Mouse (Mus musculus): ENCODE results near the gene Sp1.

Sp1 gene

DNA sequence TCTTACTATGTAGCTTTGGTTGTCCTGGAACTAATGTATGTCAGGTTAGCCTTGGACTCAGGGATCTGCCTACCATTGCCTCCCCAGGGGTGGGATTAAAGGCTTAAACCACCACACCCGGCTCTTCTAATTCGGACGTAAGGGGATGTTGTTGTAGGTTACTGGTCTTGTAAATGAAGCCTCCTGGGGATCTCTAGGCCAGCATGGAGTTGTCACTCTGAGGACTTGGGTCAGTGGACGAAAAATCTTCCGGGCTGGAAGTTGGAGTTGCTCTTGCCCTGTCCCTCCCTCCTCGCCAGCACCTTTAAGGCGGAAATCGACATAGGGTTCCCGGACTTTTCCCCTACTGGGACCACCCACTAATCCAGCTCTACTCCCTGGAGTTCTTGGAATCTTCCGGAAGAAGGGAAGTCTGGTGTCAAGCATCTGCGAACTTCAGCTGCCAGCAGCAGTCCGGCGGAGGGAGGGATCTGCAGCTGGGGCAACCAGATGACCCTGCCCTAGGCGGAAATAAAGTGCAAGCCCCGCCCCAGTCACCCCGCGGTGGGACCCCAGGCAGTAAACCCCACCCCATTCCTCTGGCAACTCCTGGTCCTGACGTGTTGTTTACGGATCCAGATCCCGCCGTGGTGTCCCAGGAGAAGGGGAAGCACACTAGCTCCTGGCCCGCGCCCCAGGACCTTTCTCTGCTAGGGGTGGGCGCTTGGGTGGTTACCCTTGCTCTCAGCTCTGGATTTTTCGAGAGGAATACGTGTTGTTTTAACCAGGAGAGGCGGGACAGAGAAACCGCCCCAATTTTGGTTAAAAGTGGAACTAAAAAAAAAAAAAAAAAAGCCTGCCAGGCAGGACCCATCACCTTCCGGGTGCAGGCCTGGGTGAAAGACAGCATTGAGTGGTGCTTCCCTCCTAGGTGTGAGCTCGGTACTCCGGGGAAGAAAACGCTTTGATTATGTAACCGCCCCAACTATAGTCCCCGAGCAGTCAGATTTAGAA, 6.4 kb upstream of the Sp1 start:
- intact Hi-C loops (cut with DNase I), result no loop called here

DNA sequence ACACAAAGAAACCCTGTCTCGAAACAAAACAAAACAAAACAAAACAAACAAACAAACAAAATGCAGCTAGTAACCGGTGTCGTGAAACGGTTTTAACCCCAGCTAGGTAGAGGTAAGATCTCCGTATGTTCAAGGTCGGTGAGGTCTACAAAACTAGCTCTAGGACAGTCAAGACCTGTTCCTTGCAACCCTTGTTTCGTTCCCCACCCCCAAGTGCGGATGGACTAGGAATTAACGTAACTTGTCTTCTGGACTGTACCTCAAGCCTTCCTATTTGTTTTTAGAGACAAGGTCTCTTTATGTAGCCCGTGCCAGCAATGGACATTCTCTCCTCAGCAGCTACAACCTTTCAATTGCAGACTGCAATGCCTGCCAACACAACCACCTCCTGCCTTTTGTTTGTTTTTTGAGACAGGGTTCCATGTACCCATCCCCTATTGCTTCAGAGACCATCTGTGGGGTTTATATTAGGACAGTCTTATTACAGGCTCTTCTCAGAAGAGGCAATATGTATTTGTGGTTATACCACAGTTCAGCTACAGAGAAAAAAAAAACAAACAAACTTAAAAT, 5.4 kb upstream of the Sp1 start:
- intact Hi-C loops (cut with DNase I), result no loop called here

DNA sequence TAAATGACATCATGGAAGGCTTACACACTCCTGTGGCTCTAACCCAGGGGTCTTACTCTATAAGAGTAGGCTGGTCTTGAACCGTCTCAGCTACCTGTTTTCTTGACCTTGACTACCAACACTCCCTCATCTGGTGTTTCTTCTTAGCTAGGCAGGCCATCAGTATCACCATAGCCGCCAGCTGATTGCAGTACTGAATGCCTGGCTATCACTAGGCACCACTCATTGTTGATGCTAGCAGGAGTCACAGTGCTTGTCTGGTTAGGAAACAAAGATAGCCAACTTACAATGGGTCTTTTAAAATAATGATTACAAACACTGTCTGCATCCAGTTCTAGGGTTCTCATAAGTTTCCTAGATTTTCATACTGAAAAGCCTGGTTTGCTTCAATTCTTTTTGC, 4.7 kb upstream of the Sp1 start:
- intact Hi-C loops (cut with DNase I), result no loop called here

DNA sequence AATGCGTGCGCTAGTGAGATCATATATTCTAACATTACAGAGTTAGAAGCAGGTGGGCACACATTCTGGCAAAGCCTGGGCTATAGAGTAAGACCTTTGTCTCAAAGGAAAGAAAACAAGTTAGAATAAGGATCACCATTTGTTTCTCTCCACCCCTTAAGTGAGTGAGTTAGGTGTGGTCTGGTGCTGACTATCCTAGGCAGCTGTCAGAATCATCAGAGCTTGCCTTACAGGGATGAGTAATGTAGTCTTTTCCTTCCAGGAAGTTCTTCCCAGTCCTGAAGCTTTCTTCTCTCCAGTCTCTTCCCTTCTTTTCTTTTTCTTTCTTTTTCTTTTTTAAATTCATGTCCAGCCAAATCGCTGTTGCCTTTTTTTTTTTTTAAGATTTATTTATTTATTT, 3.7 kb upstream of the Sp1 start:
- intact Hi-C loops (cut with DNase I), result no loop called here

DNA sequence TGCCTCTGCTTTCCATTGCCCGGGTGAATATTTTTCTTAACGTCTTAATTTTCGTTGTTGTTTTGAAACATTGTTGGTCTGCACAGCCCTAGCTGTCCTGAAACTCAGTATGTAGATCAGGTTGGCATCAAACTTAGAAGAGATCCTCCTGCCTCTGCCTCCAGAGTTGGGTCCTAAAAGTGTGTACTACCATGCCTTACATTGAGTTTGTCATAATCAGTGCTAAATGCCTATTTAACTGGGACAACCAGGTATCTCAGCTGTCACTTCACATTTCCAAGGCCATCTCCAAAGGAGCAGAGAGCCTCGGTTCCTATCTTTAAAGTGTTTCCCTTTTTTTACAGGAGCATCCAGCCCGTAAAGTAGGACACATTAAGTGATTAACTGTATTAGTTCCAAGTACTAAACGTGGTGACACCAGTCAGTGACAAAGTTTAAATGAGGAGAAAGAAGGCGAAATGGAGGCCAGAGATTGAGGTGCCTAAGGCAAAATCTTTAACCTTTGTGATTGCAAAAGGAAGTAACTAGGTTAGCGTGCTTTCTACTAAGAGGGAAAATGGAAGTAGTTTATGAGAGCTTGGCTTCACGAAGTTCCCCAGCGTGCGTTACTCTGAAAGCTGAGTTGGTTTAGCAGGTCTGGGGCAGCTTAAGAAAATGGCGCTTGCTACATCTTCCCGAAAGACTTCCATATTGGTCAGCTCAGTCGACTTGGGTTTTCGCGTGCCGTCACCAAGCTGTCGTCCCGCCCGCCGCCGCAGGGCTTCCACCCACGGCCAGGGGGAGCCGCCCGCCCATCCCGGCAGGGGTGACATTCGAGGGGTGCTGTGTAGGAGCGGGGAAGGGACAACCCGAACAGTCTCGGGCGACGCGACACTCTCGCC, 1.1 kb upstream of the Sp1 start:
- intact Hi-C loops (cut with DNase I), result no loop called here

DNA sequence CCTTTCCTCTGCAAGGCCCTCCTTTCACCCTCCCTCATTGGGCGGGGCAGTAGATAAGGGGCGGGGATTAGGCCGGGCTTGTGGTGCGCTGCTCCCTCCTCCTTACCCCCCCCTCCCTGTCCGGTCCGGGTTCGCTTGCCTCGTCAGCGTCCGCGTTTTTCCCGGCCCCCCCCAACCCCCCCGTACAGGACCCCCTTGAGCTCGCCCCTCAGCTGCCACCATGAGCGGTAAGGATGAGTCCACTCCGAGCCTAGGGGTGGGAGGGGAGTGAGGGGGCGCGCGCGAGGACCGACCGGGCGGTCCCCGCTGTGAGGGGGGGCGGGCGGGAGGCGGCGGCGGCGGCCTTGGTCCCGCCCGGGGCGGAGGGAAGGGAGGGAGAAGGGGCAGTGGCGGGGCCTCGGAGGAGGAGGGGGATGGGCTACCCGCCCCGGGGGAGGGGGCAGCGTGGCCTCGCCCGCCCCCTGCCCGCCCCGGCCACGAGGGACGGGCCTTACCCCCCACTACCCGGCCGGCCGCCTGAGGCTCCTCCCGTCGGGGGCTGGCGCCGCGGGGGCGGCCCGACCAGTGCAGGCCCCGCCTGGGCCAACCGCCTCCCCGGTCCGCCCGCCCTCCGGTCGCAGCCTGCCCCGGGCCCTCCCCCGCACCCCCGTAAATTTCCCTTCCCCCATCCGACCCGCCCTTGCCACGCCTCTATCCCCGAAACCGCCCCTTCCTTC, 411 bp downstream of the Sp1 start:
- intact Hi-C loops (cut with DNase I), result no loop called here

DNA sequence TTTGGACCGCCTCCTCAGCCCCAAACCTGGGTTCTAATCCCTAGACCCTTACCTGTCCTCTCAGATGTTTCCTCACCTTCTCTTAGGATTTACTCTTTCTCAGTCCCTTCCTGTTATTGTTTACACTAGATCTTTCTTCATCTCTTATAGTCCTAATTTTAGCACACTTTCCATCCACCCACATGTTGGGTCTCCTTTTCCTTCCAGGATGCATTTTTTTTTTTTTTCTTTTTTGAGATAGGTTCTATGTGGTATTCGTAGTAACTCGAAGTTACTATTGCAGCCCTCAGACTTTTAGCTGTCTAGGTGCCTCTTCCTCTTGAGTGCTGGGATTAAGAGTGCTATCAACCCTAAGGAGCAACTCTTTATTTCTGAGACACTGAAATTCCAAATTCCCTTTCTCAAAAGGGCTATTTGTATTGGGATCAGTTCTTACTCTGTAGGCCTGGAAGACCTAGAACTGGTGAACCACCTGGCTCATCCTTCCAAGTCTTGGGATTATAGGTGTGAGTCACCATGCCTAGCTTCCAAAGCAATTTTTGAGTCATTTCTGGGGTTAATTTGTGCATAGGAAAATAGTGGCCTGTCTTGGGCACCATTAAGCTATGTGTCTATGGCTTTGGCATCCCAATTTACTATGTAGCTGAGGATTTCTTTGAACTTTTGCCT, 1.1 kb downstream of the Sp1 start:
- intact Hi-C loops (cut with DNase I), result no loop called here

DNA sequence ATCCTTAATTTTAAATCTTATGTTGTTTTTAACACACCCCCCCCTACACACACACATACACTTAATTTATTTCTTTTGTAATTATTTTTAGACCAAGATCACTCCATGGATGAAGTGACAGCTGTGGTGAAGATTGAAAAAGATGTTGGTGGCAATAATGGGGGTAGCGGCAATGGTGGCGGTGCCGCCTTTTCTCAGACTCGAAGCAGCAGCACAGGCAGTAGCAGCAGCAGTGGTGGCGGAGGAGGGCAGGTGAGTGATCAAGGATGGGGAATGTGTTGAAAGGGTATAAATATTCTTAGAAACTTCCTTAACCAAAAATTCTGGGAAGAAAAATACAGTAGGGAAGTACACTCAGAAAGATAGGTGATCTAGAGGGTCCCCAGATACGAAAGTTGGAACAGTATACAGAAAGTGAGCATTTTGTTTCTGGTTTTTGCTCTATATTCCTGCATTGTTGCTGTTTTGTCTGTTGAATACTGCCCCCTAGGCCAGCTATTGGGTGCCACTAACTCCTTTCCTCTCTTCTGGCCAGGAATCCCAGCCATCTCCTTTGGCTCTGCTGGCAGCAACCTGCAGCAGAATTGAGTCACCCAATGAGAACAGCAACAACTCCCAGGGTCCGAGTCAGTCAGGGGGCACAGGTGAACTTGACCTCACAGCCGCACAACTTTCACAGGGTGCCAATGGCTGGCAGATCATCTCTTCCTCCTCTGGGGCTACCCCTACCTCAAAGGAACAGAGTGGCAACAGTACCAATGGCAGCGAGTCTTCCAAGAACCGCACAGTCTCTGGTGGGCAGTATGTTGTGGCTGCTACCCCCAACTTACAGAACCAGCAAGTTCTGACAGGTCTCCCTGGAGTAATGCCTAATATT, 2.0 kb downstream of the Sp1 start:
- intact Hi-C loops (cut with DNase I), result no loop called here

DNA sequence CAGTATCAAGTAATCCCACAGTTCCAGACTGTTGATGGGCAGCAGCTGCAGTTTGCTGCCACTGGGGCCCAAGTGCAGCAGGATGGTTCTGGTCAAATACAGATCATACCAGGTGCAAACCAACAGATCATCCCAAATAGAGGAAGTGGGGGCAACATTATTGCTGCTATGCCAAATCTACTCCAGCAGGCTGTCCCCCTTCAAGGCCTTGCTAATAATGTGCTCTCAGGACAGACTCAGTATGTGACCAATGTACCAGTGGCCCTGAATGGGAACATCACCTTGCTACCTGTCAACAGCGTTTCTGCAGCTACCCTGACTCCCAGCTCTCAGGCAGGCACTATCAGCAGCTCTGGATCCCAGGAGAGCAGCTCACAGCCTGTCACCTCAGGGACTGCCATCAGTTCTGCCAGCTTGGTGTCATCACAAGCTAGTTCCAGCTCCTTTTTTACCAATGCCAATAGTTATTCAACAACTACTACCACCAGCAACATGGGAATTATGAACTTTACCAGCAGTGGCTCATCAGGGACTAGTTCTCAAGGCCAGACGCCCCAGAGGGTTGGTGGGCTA, 2.7 kb downstream of the Sp1 start:
- intact Hi-C loops (cut with DNase I), result no loop called here

DNA sequence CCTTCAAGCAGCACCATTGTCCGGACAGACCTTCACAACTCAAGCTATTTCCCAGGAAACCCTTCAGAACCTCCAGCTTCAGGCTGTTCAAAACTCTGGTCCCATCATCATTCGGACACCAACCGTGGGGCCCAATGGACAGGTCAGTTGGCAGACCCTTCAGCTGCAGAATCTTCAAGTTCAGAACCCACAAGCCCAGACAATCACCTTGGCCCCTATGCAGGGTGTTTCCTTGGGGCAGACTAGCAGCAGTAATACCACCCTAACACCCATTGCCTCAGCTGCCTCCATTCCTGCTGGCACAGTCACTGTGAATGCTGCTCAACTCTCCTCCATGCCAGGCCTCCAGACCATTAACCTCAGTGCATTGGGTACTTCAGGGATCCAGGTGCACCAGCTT, 3.3 kb downstream of the Sp1 start:
- intact Hi-C loops (cut with DNase I), result no loop called here

DNA sequence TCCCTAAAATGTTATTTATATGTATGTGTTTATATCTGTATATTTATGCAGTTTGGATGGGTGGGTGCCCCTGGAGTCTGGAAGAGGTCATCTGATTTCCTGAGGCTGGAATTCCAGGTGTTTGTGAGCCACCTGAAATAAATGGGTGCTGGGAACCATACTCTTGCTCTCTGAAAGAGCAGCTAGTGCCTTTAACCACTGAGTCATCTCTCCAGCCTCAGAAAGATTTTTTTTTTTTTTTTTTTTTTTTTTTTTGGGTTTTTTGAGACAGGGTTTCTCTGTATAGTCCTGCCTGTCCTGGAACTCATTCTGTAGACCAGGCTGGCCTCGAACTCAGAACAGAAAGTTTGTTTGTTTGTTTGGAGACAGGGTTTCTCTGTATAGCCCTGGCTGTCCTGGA, 5.1 kb downstream of the Sp1 start:
- intact Hi-C loops (cut with DNase I), result no loop called here

DNA sequence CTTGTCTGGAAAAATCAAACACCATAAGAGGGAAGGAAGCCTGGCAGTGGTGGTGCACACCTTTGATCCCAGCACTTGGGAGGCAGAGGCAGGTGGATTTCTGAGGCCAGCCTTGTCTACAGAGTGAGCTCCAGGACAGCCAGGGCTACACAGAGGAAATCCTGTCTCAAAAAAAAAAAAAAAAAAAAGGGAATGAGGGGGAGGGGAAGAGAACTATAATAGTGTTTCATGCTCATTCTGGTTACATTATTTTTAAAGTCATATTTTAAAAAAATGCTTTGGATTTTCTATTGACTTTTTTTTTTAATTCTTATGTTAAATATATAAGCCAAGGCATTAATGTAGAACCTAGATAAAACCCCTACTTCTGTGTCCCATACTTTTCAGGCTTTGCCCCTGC, 7.7 kb downstream of the Sp1 start:
- intact Hi-C loops (cut with DNase I), result no loop called here

DNA sequence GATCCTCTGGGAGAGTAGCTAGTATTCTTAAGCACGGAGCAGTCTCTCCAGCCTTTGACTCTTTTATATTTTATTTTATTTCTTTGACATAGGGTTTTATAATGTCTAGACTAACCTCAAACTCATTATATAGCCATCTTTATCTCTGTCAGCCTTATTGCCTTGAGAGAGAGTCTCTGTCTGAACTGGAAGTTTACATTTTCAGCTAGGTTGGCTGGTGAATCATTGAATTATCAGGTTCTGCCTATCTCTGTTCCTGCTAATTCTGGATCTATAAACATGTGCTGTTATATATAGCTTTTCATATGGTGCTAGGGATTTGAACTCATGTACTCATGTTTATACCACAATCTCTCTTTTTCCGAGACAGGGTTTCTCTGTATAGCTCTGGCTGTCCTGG, 11.6 kb downstream of the Sp1 start:
- intact Hi-C loops (cut with DNase I), result no loop called here

DNA sequence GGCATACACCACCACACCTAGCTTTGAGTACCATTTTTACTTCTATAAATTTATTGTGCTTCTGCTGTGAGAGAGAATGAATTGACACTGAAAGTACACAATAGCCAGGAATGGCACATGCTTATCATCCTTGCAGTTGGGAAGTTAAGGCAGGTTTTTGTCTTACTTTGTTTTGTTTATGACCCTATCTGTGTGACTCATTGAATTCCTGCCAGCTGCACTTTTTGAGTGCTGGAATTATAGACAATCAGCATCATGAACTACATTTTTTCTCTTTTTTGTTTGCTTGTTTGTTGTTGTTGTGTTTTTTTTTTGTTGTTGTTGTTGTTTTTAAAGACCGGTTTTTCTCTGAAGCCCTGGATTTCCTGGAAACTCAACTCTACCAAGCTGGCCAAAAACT, 15.0 kb downstream of the Sp1 start:
- intact Hi-C loops (cut with DNase I), result loop anchor here (5.0 kb wide), 1 partner anchor 39 kb away; no protein-coding TSS in a partner anchor

DNA sequence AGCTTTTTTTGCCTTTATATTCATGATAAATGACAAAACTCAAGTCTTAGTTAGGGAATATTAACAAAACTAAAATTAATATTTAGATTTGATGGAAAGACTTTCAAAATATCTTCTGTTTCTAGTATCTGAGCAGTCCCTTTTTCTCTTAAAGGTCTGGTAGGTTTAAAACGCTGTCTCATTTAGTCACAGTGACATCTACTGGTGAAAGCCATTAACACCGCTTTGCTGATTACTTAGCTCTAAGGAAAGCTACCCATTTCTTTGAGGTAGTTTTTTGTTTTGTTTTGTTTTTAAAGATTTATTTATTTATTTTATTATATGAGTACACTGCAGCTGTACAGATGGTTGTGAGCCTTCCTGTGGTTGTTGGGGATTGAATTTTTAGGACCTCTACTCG, 15.5 kb downstream of the Sp1 start:
- intact Hi-C loops (cut with DNase I), result loop anchor here (5.0 kb wide), 1 partner anchor 39 kb away; no protein-coding TSS in a partner anchor

DNA sequence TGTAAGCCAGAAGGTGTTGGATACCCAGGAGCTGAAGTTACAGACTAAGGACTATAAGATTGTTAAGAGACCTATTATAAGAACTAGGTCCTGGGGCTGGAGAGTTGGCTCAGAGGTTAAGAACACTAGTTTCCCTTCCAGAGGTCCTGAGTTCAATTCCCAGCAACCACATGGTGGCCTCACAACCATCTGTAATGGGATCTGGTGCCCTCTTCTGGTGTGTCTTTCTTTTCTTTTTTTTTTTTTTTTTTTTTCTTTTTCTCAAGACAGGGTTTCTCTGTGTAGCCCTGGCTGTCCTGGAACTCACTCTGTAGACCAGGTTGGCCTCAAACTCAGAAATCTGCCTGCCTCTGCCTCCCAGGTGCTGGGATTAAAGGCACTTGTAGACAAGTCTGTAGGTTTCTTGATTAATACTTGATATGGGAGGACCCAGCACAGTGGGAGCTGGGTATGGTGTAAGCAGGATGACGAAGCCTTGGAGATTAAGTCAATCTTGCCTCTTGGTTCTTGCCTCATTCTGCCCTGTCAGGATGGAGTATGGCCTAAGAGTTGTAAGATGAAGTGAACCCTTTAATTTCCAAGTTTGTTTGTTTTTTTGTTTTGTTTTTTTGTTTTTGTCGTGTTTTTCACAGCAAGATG, 17.8 kb downstream of the Sp1 start:
- intact Hi-C loops (cut with DNase I), result loop anchor here (5.0 kb wide), 1 partner anchor 41 kb away; no protein-coding TSS in a partner anchor

DNA sequence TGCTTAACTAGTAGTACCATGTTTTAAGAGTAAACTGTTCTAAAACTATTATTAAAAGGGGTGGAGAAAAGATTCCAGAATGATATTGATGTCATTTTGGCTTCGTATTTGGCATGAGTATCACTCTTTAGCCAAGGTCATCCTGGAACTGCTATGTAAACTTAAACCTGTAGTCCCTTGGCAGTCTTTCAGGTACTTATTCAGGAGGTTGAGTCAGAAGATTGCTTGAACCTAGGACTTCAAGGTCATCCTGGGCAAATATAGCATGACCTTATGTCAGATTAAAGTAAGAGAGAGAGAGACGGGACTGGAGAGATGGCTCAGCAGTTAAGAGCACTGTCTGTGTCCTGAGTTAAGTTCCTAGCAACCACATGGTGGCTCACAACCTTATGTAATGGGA, 18.7 kb downstream of the Sp1 start:
- intact Hi-C loops (cut with DNase I), result loop anchor here (5.0 kb wide), 1 partner anchor 42 kb away; no protein-coding TSS in a partner anchor

DNA sequence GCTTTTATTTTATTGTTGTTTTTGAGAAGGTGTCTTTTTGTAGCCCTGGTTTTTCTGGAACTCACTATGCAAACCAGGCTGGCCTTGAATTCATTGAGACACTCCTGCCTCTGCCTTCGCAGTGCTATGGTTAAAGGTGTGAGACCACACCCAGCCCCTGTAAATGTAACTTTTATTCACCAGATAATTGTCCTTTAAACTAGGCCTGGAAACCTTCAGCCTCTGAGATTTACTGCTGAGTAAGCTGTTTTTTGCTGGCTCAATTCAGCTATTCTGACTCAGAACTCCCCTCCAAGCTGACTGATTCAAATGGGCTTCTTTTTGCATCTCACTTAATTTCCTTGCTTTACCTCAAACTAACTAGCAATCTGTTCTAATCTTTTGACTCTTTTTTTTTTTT, 21.0 kb downstream of the Sp1 start:
- intact Hi-C loops (cut with DNase I), result no loop called here

DNA sequence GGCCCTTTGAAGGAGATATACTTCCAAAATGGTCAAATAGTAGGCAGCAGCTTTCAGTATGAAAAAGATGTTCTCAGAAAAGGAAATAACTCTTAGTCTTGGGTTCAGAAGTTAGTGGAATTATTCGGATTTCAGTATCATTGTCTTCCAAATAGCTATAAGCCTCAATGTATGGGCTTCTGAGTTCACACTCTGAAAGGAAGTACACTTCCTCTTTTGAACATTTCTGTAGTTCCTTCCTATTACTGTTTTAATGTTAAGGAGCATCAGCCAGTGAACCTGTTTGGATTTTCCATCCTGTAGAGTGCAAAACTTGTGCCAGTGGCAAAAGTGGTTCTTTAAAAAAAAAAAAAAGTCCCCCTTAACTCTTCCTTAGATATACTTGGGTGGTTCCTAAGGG, 26.1 kb downstream of the Sp1 start:
- intact Hi-C loops (cut with DNase I), result no loop called here
